Mouse (Mus musculus): Measurements from ENCODE around the gene Sirt2. TPM values are rescaled to one million over a fixed set of nuclear protein-coding genes. Genes with fewer than 3 reads are reported as not detected.

Gene Sirt2
- polyA plus RNA-seq, 1 experiment from 2014 or later, result 90.4 TPM

GRCm38 (mm10) chr7:28735701-28736100 is 30.8 kb upstream of the Sirt2 start:
- peaks cover 30% of the 10 kb centered on the region for H3K36me3 ChIP-seq
- 86% methylated on average over 6 of the region's 6 CpGs for WGBS
- H3K4me1 ChIP-seq, result peaks cover 8% of the 10 kb centered on the region
- no peak overlapping the region for H3K4me2 ChIP-seq (replicated peaks)
- no peak for ATAC-seq (ENCODE audit: low FRiP score)
- H3K4me3 ChIP-seq, result no peak overlapping the region
- H3K27ac ChIP-seq, result no peak overlapping the region
- H3K27me3 ChIP-seq, result peaks cover 16% of the 10 kb centered on the region
- no peak overlapping the region for H3K9ac ChIP-seq
- peaks cover 10% of the 10 kb centered on the region for H3K9me3 ChIP-seq (replicated peaks)

GRCm38 (mm10) chr7:28739829-28740228 is 26.7 kb upstream of the Sirt2 start:
- H3K4me3 ChIP-seq, result no peak overlapping the region
- H3K4me1 ChIP-seq, result peaks cover 13% of the 10 kb centered on the region
- no peak overlapping the region for H3K27ac ChIP-seq
- H3K36me3 ChIP-seq, result peaks cover 35% of the 10 kb centered on the region
- 97% methylated on average over 21 of the region's 21 CpGs for WGBS
- H3K9me3 ChIP-seq (replicated peaks), result no peaks in the 10 kb centered on the region
- no peaks in the 10 kb centered on the region for H3K27me3 ChIP-seq
- H3K9ac ChIP-seq, result no peak overlapping the region
- no peak overlapping the region for H3K4me2 ChIP-seq (replicated peaks)
- ATAC-seq (ENCODE audit: low FRiP score), result no peak

- Histone ChIP-seq H3K4me3 (peak overlapping the region; percentile 56), H3K4me2 (replicated peaks) (peak overlapping the region; percentile 91), H3K4me1 (peaks cover 13% of the 10 kb centered on the region), H3K36me3 (peaks cover 42% of the 10 kb centered on the region), H3K27me3 (no peaks in the 10 kb centered on the region), H3K9ac (peak overlapping the region; percentile 86), H3K9me3 (replicated peaks) (no peaks in the 10 kb centered on the region), H3K27ac (peak overlapping the region; percentile 26; the same call in 1 of the 2 replicates)
- no peak for ATAC-seq (ENCODE audit: low FRiP score)
- WGBS, result 45% methylated on average over 9 of the region's 9 CpGs
These were observed 25.6 kb upstream of the Sirt2 start for GRCm38 (mm10) chr7:28740949-28741348.

- no peaks in the 10 kb centered on the region for H3K9me3 ChIP-seq (replicated peaks)
- peak; percentile 36 for ATAC-seq (ENCODE audit: low FRiP score)
- no peaks in the 10 kb centered on the region for H3K27me3 ChIP-seq
- H3K27ac ChIP-seq, result peak overlapping the region; percentile 26; the same call in 1 of the 2 replicates
- peaks cover 13% of the 10 kb centered on the region for H3K4me1 ChIP-seq
- WGBS, result 1% methylated on average over 13 of the region's 13 CpGs
- H3K36me3 ChIP-seq, result peaks cover 46% of the 10 kb centered on the region
- peak overlapping the region; percentile 56 for H3K4me3 ChIP-seq
- H3K4me2 ChIP-seq (replicated peaks), result peak overlapping the region; percentile 91
- H3K9ac ChIP-seq, result peak overlapping the region; percentile 86
These were observed 25.2 kb upstream of the Sirt2 start for GRCm38 (mm10) chr7:28741368-28741708.

- peak within 1 kb of the TSS; percentile 56 for H3K4me3 ChIP-seq
- H3K9ac ChIP-seq, result peak within 1 kb of the TSS; percentile 86
- H3K4me2 ChIP-seq (replicated peaks), result peak within 1 kb of the TSS; percentile 91
- peaks cover 50% of the 10 kb centered on the region for H3K36me3 ChIP-seq
- H3K27me3 ChIP-seq, result no peaks in the 10 kb centered on the region
- H3K4me1 ChIP-seq, result peaks cover 13% of the 10 kb centered on the region
- WGBS, result under 1% methylated on average over 39 of the region's 39 CpGs
- ATAC-seq (ENCODE audit: low FRiP score), result peak; percentile 99
- H3K27ac ChIP-seq, result peak within 1 kb of the TSS; percentile 76
- no peaks in the 10 kb centered on the region for H3K9me3 ChIP-seq (replicated peaks)
These were observed 24.7 kb upstream of the Sirt2 start, which contains the start of the genes Mrps12 and Sars2 for GRCm38 (mm10) chr7:28741709-28742438. Gene Mrps12 (minus strand): TSS chr7:28741820. Gene Sars2 (plus strand): TSS chr7:28741992.

GRCm38 (mm10) chr7:28749935-28750334 is 16.6 kb upstream of the Sirt2 start:
- WGBS, result 91% methylated on average over 7 of the region's 7 CpGs
- H3K4me3 ChIP-seq, result no peak overlapping the region
- H3K4me2 ChIP-seq (replicated peaks), result no peak overlapping the region
- H3K9ac ChIP-seq, result no peak overlapping the region
- H3K9me3 ChIP-seq (replicated peaks), result no peaks in the 10 kb centered on the region
- H3K4me1 ChIP-seq, result no peaks in the 10 kb centered on the region
- no peak for ATAC-seq (ENCODE audit: low FRiP score)
- H3K27me3 ChIP-seq, result no peaks in the 10 kb centered on the region
- H3K27ac ChIP-seq, result no peak overlapping the region
- H3K36me3 ChIP-seq, result peaks cover 39% of the 10 kb centered on the region

- ATAC-seq (ENCODE audit: low FRiP score), result peak; percentile 40; the same call in 1 of the 2 replicates
- 5% methylated on average over 17 of the region's 17 CpGs for WGBS
- H3K9me3 ChIP-seq (replicated peaks), result no peaks in the 10 kb centered on the region
- H3K36me3 ChIP-seq, result peaks cover 40% of the 10 kb centered on the region
- H3K4me3 ChIP-seq, result peak within 1 kb of the TSS; percentile 14; the same call in 1 of the 2 replicates
- peaks cover 5% of the 10 kb centered on the region; the same call in 1 of the 2 replicates for H3K4me1 ChIP-seq
- H3K9ac ChIP-seq, result no peak within 1 kb of the TSS
- no peak within 1 kb of the TSS for H3K27ac ChIP-seq
- H3K4me2 ChIP-seq (replicated peaks), result peak within 1 kb of the TSS; percentile 45
- H3K27me3 ChIP-seq, result peaks cover 13% of the 10 kb centered on the region
These were observed 10.5 kb upstream of the Sirt2 start, which contains the start of gene Ccer2 for GRCm38 (mm10) chr7:28756079-28756478. Gene Ccer2 (plus strand): TSS chr7:28756174.

- Histone ChIP-seq H3K9ac (no peak overlapping the region), H3K4me2 (replicated peaks) (no peak overlapping the region), H3K27me3 (peaks cover 13% of the 10 kb centered on the region), H3K4me1 (peaks cover 5% of the 10 kb centered on the region; the same call in 1 of the 2 replicates), H3K9me3 (replicated peaks) (no peaks in the 10 kb centered on the region), H3K36me3 (peaks cover 39% of the 10 kb centered on the region), H3K27ac (no peak overlapping the region), H3K4me3 (no peak overlapping the region)
- 83% methylated on average over 13 of the region's 13 CpGs for WGBS
- ATAC-seq (ENCODE audit: low FRiP score), result no peak
These were observed 7.9 kb upstream of the Sirt2 start for GRCm38 (mm10) chr7:28758623-28759022.

- peaks cover 39% of the 10 kb centered on the region for H3K36me3 ChIP-seq
- ATAC-seq (ENCODE audit: low FRiP score), result no peak
- peaks cover 10% of the 10 kb centered on the region for H3K4me1 ChIP-seq
- peaks cover under 1% of the 10 kb centered on the region; the same call in 1 of the 2 replicates for H3K27me3 ChIP-seq
- 94% methylated on average over 9 of the region's 9 CpGs for WGBS
- H3K9ac ChIP-seq, result no peak overlapping the region
- no peaks in the 10 kb centered on the region for H3K9me3 ChIP-seq (replicated peaks)
- no peak overlapping the region for H3K4me2 ChIP-seq (replicated peaks)
- no peak overlapping the region for H3K4me3 ChIP-seq
- H3K27ac ChIP-seq, result no peak overlapping the region
These were observed 4.6 kb upstream of the Sirt2 start for GRCm38 (mm10) chr7:28761907-28762306.

- H3K9ac ChIP-seq, result no peak overlapping the region
- WGBS, result 89% methylated on average over 6 of the region's 6 CpGs
- H3K9me3 ChIP-seq (replicated peaks), result no peaks in the 10 kb centered on the region
- peaks cover 23% of the 10 kb centered on the region for H3K4me1 ChIP-seq
- peaks cover 15% of the 10 kb centered on the region for H3K36me3 ChIP-seq
- ATAC-seq (ENCODE audit: low FRiP score), result no peak
- peak overlapping the region; percentile 64 for H3K4me3 ChIP-seq
- H3K27ac ChIP-seq, result no peak overlapping the region
- H3K27me3 ChIP-seq, result no peaks in the 10 kb centered on the region
- H3K4me2 ChIP-seq (replicated peaks), result peak overlapping the region; percentile 57
These were observed 1.3 kb upstream of the Sirt2 start for GRCm38 (mm10) chr7:28765211-28765610.

GRCm38 (mm10) chr7:28766910-28767309 is 375 bp downstream of the Sirt2 start:
- H3K4me2 ChIP-seq (replicated peaks), result peak overlapping the region; percentile 75
- H3K27ac ChIP-seq, result no peak overlapping the region
- H3K9ac ChIP-seq, result peak overlapping the region; percentile 84
- 4% methylated on average over 14 of the region's 14 CpGs for WGBS
- peaks cover 23% of the 10 kb centered on the region for H3K4me1 ChIP-seq
- ATAC-seq (ENCODE audit: low FRiP score), result no peak; the same call in 1 of the 2 replicates
- peak overlapping the region; percentile 64 for H3K4me3 ChIP-seq
- H3K27me3 ChIP-seq, result no peaks in the 10 kb centered on the region
- no peaks in the 10 kb centered on the region for H3K36me3 ChIP-seq
- H3K9me3 ChIP-seq (replicated peaks), result no peaks in the 10 kb centered on the region

GRCm38 (mm10) chr7:28767462-28767965 is 979 bp downstream of the Sirt2 start, which contains the start of gene Nfkbib:
Gene Nfkbib (minus strand): TSS chr7:28767512.
- Histone ChIP-seq H3K4me1 (peaks cover 23% of the 10 kb centered on the region), H3K36me3 (no peaks in the 10 kb centered on the region), H3K27ac (no peak within 1 kb of the TSS), H3K27me3 (no peaks in the 10 kb centered on the region), H3K4me3 (peak within 1 kb of the TSS; percentile 64), H3K9me3 (replicated peaks) (no peaks in the 10 kb centered on the region), H3K9ac (peak within 1 kb of the TSS; percentile 84), H3K4me2 (replicated peaks) (peak within 1 kb of the TSS; percentile 75)
- 67% methylated on average over 7 of the region's 7 CpGs for WGBS
- no peak for ATAC-seq (ENCODE audit: low FRiP score)

Measured in hindbrain, embryonic 12.5 days (tissue).